Mouse (Mus musculus): ENCODE measurements around the gene Sirt2. TPM values are rescaled to one million over a fixed set of nuclear protein-coding genes. Genes with fewer than 3 reads are reported as not detected.

The Sirt2 gene
- polyA plus RNA-seq, 1 experiment from 2014 or later, result 86.3 TPM

- Histone ChIP-seq H3K4me2 (peak overlapping the region; percentile 84), H3K9ac (peak overlapping the region; percentile 87), H3K4me1 (peaks cover 53% of the 10 kb centered on the region), H3K4me3 (peak overlapping the region; percentile 77), H3K9me3 (replicated peaks) (no peaks in the 10 kb centered on the region), H3K27me3 (no peaks in the 10 kb centered on the region), H3K36me3 (ENCODE audit: poor library complexity, severe bottlenecking) (peaks cover 40% of the 10 kb centered on the region), H3K27ac (peak overlapping the region; percentile 97)
- WGBS, result under 1% methylated on average over 39 of the region's 40 CpGs
- ATAC-seq, result peak; percentile 16; the same call in 1 of the 2 replicates
Observed at GRCm38 (mm10) chr7:28811228-28811627, 44.7 kb downstream of the Sirt2 start.

DNA sequence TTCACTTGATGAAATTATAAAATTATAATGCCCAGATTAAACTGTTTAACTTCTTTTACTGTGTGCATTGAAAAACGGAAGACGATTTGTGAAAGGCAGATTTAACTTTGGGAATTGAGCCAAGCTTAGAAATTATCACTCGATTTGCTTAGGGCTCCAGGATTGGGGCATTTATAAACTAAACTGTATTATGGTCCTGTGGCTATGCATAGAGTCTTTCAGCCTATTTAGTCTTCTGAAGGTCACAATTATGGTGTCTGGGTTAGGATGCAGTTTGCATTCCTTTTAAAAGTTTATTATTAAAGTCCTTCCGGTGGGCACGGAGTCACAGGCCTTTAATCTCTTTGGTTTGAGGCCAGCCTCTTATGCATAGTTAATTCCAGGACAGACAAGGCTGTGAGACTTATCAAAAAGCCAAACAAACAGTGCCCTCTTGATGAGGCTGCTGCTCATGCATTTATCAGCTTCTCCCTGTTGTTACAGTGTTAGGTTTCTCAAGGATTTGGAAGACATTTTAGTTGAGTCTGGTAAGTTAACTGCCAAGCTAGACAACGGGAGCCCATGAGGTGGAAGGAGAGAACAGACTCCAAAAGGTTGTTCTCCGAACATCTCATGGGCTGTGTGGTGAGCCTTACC, 45.2 kb downstream of the Sirt2 start:
- peak overlapping the region; percentile 84 for H3K4me2 ChIP-seq
- H3K9me3 ChIP-seq (replicated peaks), result no peaks in the 10 kb centered on the region
- no peaks in the 10 kb centered on the region for H3K27me3 ChIP-seq
- WGBS, result 14% methylated on average over 7 of the region's 7 CpGs
- H3K4me1 ChIP-seq, result peaks cover 57% of the 10 kb centered on the region
- peak overlapping the region; percentile 87 for H3K9ac ChIP-seq
- peak overlapping the region; percentile 77 for H3K4me3 ChIP-seq
- no peak overlapping the region for H3K27ac ChIP-seq
- H3K36me3 ChIP-seq (ENCODE audit: poor library complexity, severe bottlenecking), result peaks cover 46% of the 10 kb centered on the region
- no peak for ATAC-seq

DNA sequence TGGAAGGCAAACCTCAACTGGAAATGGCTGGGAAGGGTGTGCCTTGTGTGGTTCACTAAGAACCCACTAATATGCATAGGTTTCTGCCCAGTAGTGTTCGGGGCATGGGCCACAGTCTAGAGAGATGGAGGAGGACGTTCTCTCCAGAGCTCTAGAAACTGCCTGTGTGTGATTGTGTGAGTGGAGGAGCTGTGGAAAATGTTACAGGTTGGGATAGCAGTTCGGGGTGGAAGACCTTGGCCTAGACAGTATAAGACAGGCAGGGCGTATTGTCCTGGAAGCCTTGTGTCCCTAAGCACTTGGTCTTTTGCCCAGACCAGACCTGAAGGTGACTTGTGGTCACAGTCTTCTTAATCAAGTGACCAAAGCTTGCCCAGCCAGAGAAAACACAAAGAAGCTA, 45.9 kb downstream of the Sirt2 start:
- H3K4me2 ChIP-seq, result peak overlapping the region; percentile 84
- WGBS, result 70% methylated on average over 4 of the region's 4 CpGs
- H3K36me3 ChIP-seq (ENCODE audit: poor library complexity, severe bottlenecking), result peaks cover 53% of the 10 kb centered on the region
- peaks cover 64% of the 10 kb centered on the region for H3K4me1 ChIP-seq
- no peaks in the 10 kb centered on the region for H3K27me3 ChIP-seq
- no peaks in the 10 kb centered on the region for H3K9me3 ChIP-seq (replicated peaks)
- no peak for ATAC-seq
- H3K9ac ChIP-seq, result peak overlapping the region; percentile 87
- H3K27ac ChIP-seq, result no peak overlapping the region
- H3K4me3 ChIP-seq, result peak overlapping the region; percentile 77

GRCm38 (mm10) chr7:28812949-28813348, 46.4 kb downstream of the Sirt2 start:
- peak overlapping the region; percentile 84 for H3K4me2 ChIP-seq
- no peak overlapping the region for H3K9ac ChIP-seq
- no peaks in the 10 kb centered on the region for H3K27me3 ChIP-seq
- peaks cover 58% of the 10 kb centered on the region for H3K36me3 ChIP-seq (ENCODE audit: poor library complexity, severe bottlenecking)
- no peaks in the 10 kb centered on the region for H3K9me3 ChIP-seq (replicated peaks)
- peaks cover 65% of the 10 kb centered on the region for H3K4me1 ChIP-seq
- ATAC-seq, result no peak
- H3K4me3 ChIP-seq, result peak overlapping the region; percentile 77
- WGBS, result 82% methylated on average over 5 of the region's 5 CpGs
- H3K27ac ChIP-seq, result no peak overlapping the region

- no peaks in the 10 kb centered on the region for H3K27me3 ChIP-seq
- H3K4me3 ChIP-seq, result no peak overlapping the region
- H3K36me3 ChIP-seq (ENCODE audit: poor library complexity, severe bottlenecking), result peaks cover 72% of the 10 kb centered on the region
- no peaks in the 10 kb centered on the region for H3K9me3 ChIP-seq (replicated peaks)
- no peak for ATAC-seq
- H3K4me2 ChIP-seq, result no peak overlapping the region
- 88% methylated on average over 5 of the region's 5 CpGs for WGBS
- peaks cover 63% of the 10 kb centered on the region for H3K4me1 ChIP-seq
- no peak overlapping the region for H3K9ac ChIP-seq
- no peak overlapping the region for H3K27ac ChIP-seq
Observed at GRCm38 (mm10) chr7:28814306-28815034, 47.9 kb downstream of the Sirt2 start.

- 86% methylated on average over 9 of the region's 9 CpGs for WGBS
- H3K4me3 ChIP-seq, result no peak overlapping the region
- no peak overlapping the region for H3K27ac ChIP-seq
- H3K27me3 ChIP-seq, result no peaks in the 10 kb centered on the region
- H3K36me3 ChIP-seq (ENCODE audit: poor library complexity, severe bottlenecking), result peaks cover 79% of the 10 kb centered on the region
- peaks cover 70% of the 10 kb centered on the region for H3K4me1 ChIP-seq
- no peak overlapping the region for H3K4me2 ChIP-seq
- no peaks in the 10 kb centered on the region for H3K9me3 ChIP-seq (replicated peaks)
- ATAC-seq, result no peak
- no peak overlapping the region for H3K9ac ChIP-seq
Observed at GRCm38 (mm10) chr7:28815230-28815629, 48.7 kb downstream of the Sirt2 start.

DNA sequence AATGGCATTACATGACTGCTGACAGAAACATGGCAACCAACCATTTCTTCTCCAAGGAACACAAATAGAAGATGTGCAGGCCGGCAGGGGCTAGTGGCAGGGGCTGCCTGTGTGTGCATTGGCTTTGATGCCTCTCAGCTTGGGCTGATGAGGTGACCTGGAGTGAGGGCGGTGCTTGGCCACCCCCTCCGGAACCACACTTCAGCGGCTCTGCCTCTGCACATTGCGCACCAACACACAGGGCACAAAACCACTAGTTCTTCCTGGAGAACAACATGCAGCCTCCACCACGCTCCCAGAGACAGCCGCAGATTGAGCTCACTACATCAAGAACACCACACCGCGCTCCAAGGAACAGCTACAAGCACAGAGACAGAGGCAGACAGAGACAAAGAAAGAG, 49.7 kb downstream of the Sirt2 start:
- Histone ChIP-seq H3K9me3 (replicated peaks) (no peaks in the 10 kb centered on the region), H3K27ac (no peak overlapping the region), H3K4me2 (no peak overlapping the region), H3K9ac (0 out of 2 replicates have a peak overlapping the region, but pooled peaks have one; percentile 6), H3K36me3 (ENCODE audit: poor library complexity, severe bottlenecking) (peaks cover 89% of the 10 kb centered on the region), H3K27me3 (no peaks in the 10 kb centered on the region), H3K4me3 (no peak overlapping the region), H3K4me1 (peaks cover 75% of the 10 kb centered on the region)
- 88% methylated on average over 9 of the region's 9 CpGs for WGBS
- no peak for ATAC-seq

DNA sequence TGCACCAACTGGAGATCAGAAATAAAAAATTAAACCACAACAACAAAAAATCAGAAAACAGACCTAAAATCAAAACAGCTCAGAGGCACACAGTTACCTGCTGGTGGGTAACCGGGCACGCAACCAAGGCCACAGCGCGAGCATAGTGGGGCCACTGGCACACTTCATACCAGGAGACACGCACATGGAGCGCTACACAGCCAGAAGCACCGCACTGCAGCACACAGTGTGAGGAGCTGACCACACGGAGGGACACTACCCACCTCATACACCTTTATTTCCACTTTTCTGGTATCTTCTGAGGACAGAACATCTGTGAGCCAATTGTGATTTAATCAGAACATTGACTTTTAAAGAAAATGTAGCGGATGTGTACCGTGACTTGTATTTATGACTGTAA, 50.4 kb downstream of the Sirt2 start:
- peaks cover 96% of the 10 kb centered on the region for H3K36me3 ChIP-seq (ENCODE audit: poor library complexity, severe bottlenecking)
- ATAC-seq, result no peak
- no peak overlapping the region for H3K27ac ChIP-seq
- H3K4me2 ChIP-seq, result peak overlapping the region; percentile 16
- H3K9me3 ChIP-seq (replicated peaks), result no peaks in the 10 kb centered on the region
- 94% methylated on average over 10 of the region's 10 CpGs for WGBS
- H3K4me1 ChIP-seq, result peaks cover 72% of the 10 kb centered on the region
- H3K4me3 ChIP-seq, result no peak overlapping the region
- H3K27me3 ChIP-seq, result no peaks in the 10 kb centered on the region
- 0 out of 2 replicates have a peak overlapping the region, but pooled peaks have one; percentile 26 for H3K9ac ChIP-seq

DNA sequence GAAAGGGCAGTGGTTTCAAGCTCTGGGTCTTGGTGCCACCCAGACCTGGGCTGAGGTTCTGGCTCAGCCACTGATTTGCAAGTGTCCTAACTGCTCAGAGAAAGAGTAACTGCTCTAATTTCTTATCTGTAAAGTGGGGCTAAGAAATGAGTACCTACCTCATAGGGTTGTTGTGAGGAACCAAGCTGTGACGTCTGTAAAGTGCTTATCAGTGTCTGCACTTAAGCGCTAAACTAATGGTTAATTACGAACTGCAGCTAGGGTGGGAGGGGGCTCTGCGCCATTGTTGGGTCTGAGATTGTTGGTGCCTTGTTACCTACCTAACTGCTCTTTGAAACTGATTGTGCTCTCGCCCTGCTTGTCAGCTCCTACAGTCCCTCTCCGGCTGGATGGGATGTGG, 51.0 kb downstream of the Sirt2 start:
- Histone ChIP-seq H3K27ac (no peak overlapping the region), H3K9ac (peak overlapping the region; percentile 26; the same call in 1 of the 2 replicates), H3K4me2 (0 out of 2 replicates have a peak overlapping the region, but pooled peaks have one; percentile 16), H3K36me3 (ENCODE audit: poor library complexity, severe bottlenecking) (peaks cover 99% of the 10 kb centered on the region), H3K27me3 (no peaks in the 10 kb centered on the region), H3K4me3 (no peak overlapping the region), H3K4me1 (peaks cover 66% of the 10 kb centered on the region), H3K9me3 (replicated peaks) (no peaks in the 10 kb centered on the region)
- 56% methylated on average over 6 of the region's 6 CpGs for WGBS
- ATAC-seq, result no peak

DNA sequence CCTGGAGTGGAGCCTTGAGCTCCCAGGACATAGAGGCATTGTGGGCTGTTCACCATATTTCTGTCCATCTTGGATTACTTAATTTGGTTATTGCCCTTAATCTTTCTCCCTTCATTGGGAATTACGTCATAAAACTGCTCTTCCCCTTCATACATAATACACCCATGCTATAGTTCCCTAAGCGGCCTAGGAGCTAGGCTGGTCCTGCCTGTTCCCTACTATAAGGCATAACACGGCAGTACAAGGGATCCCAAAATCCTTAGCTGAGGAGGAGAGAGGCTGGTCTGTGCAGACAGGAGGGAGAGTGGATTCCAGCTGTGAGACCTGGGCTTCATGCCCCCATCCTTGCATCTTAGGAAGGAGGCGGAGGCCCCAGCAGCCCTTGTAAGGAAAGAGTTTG, 51.4 kb downstream of the Sirt2 start:
- H3K4me1 ChIP-seq, result peaks cover 62% of the 10 kb centered on the region
- H3K4me3 ChIP-seq, result no peak overlapping the region
- peaks cover 99% of the 10 kb centered on the region for H3K36me3 ChIP-seq (ENCODE audit: poor library complexity, severe bottlenecking)
- H3K9ac ChIP-seq, result no peak overlapping the region
- H3K27ac ChIP-seq, result no peak overlapping the region
- ATAC-seq, result no peak
- WGBS, result 78% methylated on average over 4 of the region's 4 CpGs
- no peaks in the 10 kb centered on the region for H3K9me3 ChIP-seq (replicated peaks)
- no peak overlapping the region for H3K4me2 ChIP-seq
- H3K27me3 ChIP-seq, result no peaks in the 10 kb centered on the region

GRCm38 (mm10) chr7:28818436-28818835, 51.9 kb downstream of the Sirt2 start:
- whole genome bisulfite sequencing, result 84% methylated on average over 18 of the region's 18 CpGs
- Histone ChIP-seq H3K27ac (no peak overlapping the region), H3K9ac (no peak overlapping the region), H3K36me3 (ENCODE audit: poor library complexity, severe bottlenecking) (peaks cover 98% of the 10 kb centered on the region), H3K4me2 (no peak overlapping the region), H3K4me3 (no peak overlapping the region), H3K4me1 (peaks cover 57% of the 10 kb centered on the region), H3K9me3 (replicated peaks) (no peaks in the 10 kb centered on the region), H3K27me3 (no peaks in the 10 kb centered on the region)
- no peak for ATAC-seq

GRCm38 (mm10) chr7:28818861-28819452, 52.4 kb downstream of the Sirt2 start:
- Histone ChIP-seq H3K9me3 (replicated peaks) (no peaks in the 10 kb centered on the region), H3K4me2 (no peak overlapping the region), H3K27ac (no peak overlapping the region), H3K9ac (no peak overlapping the region), H3K4me3 (no peak overlapping the region), H3K27me3 (no peaks in the 10 kb centered on the region), H3K36me3 (ENCODE audit: poor library complexity, severe bottlenecking) (peaks cover 92% of the 10 kb centered on the region), H3K4me1 (peaks cover 52% of the 10 kb centered on the region)
- WGBS, result 93% methylated on average over 4 of the region's 4 CpGs
- ATAC-seq, result no peak
